Mouse (Mus musculus) layer of hippocampus, adult 18-20 months (tissue): Measurements from ENCODE around the gene Zfp82. TPM values are rescaled to one million over a fixed set of nuclear protein-coding genes. Genes with fewer than 3 reads are reported as not detected.
"Not testable (repeated sequence)": the region's sequence is repeated elsewhere in the genome, so short reads cannot be mapped to it uniquely, and the experiment has no call there.

Source experiments
- DNase-seq, 2 experiments: peaks; one replicate each; pipeline ENCODE4 v3.0.0; 2022; ENCODE audit warnings: low spot score in 2 of 2
- long read RNA-seq: library from polyadenylated mRNA; stranded (forward); transcript quantifications from one replicate; pipeline ENCODE4 v2.0.0, GENCODE M21; 2021
- total RNA-seq, 2 experiments: library from RNA; stranded (reverse); gene quantifications; 2 replicates each; pipeline ENCODE4 v1.2.3; 2021

The Zfp82 gene
- total RNA-seq = 1 to 10 TPM; 4.7 to 4.9 TPM
- long read RNA-seq = 0 reads

- peak; percentile 74 to 89 for DNase-seq
These were observed at the start of gene Zfp82 for GRCm38 (mm10) chr7:30072146-30073028. TSS of gene Zfp82 (minus strand) at chr7:30072900.

DNA sequence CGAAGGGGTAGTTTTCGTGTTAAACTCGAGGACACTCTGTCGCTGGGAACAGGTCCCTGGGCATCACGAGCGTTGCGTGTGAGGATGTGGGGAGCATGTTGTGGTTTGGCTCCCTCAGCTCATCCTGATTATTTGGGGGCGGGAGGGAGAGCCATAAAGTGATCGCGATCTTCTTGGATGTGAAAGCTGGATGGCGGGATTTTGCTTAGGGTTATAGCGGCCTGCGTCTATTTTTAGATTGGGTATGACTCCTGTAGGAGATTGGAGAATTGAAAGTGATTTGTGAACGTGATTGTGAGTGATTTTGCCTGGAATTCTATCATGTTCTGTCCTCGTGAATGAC, 49.5 kb upstream of the Zfp82 start:
- DNase-seq = no peak

- peak; percentile 89 to 91 for DNase-seq
These were observed 48.8 kb upstream of the Zfp82 start, which contains the start of gene Zfp382 for GRCm38 (mm10) chr7:30121308-30122187. TSS of gene Zfp382 (plus strand) at chr7:30121942.

DNA sequence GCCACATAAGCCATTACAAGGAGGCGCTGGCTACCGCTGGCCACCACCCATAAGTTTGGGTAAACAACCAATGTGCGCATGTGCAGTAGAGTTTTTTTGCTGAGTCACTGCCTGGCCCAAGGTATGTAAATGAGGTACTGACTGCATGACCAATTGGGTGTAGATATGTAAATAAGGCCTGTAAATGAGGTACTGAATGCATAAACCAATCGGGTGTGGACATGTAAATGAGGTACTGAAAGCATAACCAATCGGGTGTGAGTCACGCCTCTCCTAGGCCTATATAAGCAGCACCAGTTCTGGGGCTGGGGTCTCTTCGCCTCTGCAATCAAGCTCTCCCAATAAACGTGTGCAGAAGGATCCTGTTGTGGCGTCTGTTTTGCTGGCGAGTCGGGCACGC, 45.2 kb upstream of the Zfp82 start:
- not testable (repeated sequence) for DNase-seq

- no peak for DNase-seq
These were observed 43.4 kb upstream of the Zfp82 start for GRCm38 (mm10) chr7:30116076-30116475.

DNA sequence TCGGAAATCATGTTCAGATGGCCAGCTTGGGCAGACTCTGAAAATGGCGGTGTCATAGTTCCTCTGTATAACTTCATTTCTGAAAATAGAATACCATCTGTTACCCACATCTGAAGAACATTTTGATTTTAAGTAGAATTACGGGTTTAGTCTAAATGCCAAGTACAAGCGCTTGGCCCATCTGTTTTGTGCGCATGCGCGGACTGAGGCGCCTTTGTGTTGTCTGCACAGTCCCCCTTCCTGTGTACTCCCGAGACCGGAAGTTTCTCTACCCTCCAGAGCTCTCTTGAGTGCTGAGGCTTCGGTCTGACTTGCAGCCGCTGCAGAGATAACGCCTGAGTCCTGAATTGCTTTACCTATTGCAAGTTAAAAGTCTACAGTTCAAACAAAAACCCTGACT, 26.6 kb upstream of the Zfp82 start:
- DNase-seq = peak; percentile 82 to 91

DNA sequence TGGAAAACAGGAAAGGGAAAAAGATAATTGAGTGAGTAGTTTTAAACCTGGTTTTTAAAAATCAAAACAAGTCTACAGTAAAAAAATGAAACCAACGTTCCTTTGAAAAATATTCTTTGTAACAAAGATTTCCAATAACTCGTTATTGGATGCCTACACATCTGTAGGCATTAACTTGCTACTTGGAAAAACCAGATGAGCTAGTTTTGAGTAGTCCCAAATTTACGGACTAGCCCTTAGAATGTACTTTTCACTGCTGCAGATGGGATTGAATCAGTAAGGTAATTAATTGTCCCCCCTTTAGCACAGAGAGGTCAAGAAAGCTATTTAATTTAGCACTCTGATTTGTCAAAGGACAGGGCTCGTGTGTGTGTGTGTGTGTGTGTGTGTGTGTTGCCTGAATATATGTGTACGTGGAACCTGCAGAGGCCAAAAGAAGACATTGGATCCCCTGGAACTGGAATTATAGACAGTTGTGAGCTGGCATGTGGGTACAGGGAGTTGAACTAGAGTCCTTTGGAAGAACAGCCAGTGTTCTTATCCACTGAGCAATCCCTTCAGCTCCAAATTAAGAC, 22.9 kb upstream of the Zfp82 start:
- no peak for DNase-seq

- DNase-seq = peak; percentile 88 to 97
These were observed 22.1 kb upstream of the Zfp82 start, which contains the start of gene Zfp260 for GRCm38 (mm10) chr7:30094646-30095429. TSS of gene Zfp260 (plus strand) at chr7:30094777.

DNA sequence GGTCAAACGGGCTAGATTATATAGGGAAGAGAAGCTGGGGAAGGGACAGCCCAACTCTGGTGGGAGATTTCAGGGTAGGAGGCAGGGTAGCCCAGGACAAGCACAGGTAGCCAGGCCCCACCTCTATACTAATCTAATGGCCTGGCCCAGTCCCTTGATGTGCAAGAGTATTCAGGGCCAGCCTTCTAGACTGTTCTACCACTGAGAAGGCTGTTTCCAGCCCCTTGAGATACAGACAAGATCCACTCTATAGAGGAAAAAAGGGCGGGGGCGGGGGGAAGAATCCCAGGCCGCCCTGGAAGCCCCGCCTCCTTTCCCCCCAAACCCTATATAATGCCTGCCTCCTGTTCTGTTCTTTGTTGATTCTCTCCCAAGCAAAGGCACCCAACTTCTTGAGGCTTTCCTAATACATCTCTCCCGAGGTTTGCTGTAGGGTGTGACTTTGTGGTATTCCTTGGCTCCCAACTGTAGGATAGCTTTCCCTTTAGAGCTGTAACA, 21.3 kb upstream of the Zfp82 start:
- no peak for DNase-seq

GRCm38 (mm10) chr7:30092666-30093065, 20.0 kb upstream of the Zfp82 start:
- no peak for DNase-seq

- DNase-seq = no peak
These were observed 18.4 kb upstream of the Zfp82 start for GRCm38 (mm10) chr7:30090970-30091585.

DNA sequence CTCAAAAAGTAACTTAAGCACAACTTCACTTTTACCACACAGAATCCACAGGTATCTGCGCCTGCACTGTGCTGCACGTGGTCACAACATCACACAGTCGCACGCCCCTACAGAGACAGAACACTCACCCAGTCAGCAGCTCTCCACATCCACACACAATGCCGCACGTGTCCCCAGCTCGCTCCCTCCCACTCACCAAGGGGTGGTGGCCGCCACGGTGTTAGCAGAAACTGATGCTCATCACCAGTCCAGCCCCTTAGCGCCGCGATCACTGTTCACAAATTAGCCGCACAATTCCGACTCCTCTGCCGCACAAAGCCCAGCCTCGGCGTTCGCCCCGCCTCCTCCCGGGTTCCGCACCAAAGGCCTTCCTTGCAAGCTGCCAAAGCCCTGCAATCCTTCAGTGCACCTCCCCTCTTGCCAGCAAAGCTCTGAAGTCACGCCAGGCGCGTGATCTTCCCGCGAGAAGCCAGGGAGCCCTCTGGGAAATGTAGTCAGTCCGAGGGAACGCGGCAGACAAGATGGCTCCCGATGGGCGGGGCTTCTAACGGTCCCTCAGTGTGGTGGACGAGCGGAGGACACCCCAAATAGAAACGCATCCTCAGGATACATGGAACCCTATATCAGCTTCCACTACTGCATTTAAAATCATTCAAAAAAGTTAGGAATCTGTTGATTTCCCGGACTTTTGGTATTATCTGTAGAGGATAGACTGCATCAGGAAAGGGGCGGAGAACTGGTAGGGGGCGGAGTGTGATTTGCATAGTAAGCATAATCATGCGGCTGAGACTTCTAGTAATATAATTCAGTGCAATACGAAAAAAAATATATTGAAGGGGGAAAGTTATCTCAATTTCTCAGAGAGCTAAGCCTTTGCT, 17.6 kb upstream of the Zfp82 start, which contains the start of the genes Gm26920 and Zfp566:
Gm26920 (minus strand) TSS at position 319 of the 878 bp plus-strand sequence.
Zfp566 (minus strand) TSS at position 436 of the 878 bp plus-strand sequence.
- peak; percentile 95 to 97 for DNase-seq

- no peak for DNase-seq
These were observed 16.7 kb upstream of the Zfp82 start for GRCm38 (mm10) chr7:30089405-30089804.

DNA sequence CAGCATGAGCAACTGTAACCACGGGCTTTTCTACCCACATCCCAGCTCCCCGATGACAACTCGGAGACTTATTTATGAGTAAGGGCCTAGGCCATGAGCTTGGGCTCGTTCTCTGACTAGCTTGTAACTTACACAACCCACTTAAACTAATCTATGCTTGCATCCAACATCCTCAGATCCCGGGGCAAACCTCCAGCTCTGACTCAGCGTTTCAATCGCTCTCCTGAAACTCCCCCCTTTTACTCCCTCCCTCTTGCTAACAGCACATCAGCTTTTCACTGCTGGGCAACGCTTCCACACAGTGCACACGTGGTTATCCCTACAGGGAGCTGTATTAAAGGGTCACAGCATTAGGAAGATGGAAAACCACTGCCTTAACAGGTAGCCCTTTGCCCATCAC, 13.8 kb upstream of the Zfp82 start:
- DNase-seq = peak in 1 of 2 experiments; percentile 64

DNA sequence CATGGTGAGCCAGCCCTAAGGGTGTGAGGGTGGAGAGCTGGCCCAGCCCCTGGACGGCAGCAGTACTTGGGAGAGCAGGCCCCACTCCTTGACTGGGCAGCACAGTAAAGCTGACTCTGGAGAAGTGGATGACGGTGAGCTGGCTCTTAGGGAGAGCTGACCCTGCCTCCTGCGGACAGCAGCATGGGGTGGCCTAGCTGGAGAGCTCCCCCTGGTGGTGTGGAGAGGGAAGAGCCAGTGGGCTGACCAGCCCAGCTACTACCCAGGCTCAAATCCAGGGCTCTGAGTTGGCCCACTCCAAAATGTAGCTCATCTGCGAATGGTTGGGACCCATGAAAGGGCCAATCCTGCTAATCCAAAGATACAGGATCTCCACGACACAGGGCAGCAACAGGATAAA, 8.1 kb downstream of the Zfp82 start:
- DNase-seq = no peak

- DNase-seq = no peak
These were observed 10.2 kb downstream of the Zfp82 start for GRCm38 (mm10) chr7:30062478-30062877.

GRCm38 (mm10) chr7:30060341-30060740, 12.4 kb downstream of the Zfp82 start:
- no peak for DNase-seq

- no peak for DNase-seq
These were observed 19.1 kb downstream of the Zfp82 start for GRCm38 (mm10) chr7:30053591-30053990.
